10 mouse cellular contexts compared by ENCODE assay signal in the genomic region with DNA sequence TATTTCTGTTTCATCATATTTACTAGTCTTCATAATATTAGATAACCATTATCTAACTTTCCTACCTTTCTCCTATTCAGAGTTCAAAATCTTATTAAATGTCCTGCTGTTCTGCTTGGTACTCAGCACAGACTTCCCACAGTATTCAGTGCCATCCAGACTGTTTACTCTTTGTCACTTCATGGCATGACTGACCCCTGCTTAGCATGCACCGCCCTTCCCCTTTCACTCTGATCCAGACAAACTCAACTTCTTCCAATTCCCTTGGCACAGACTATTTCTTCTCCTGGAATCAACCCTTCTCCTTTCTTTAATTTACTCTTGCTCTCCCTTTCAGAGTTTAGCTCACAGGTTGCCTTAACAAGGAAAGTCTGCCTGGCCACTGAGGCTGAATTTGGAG.
"Had no signal": no experiment of that assay in that cellular context is flagged by ENCODE, and none has a peak within 500 bp of the region (broad histone marks: within the 10 kb centered on the region; RNA-seq: fewer than 3 reads in every experiment).

No protein-coding gene starts in this region.

- H3K4me3 ChIP-seq: kidney, embryonic 15.5 days; limb, embryonic 13.5 days; midbrain, embryonic 15.5 days had no signal

- H3K4me1 ChIP-seq: kidney, embryonic 15.5 days; limb, embryonic 13.5 days; midbrain, embryonic 15.5 days had no signal

- H3K27me3 ChIP-seq: kidney, embryonic 15.5 days; limb, embryonic 13.5 days; midbrain, embryonic 15.5 days had no signal

- H3K36me3 ChIP-seq: kidney, embryonic 15.5 days; limb, embryonic 13.5 days; midbrain, embryonic 15.5 days had no signal

- H3K9ac ChIP-seq: kidney, embryonic 15.5 days; limb, embryonic 13.5 days; liver, embryonic 14.5 days; midbrain, embryonic 15.5 days had no signal

- H3K9me3 ChIP-seq: kidney, embryonic 15.5 days; limb, embryonic 13.5 days; midbrain, embryonic 15.5 days had no signal

- ATAC-seq: midbrain, embryonic 15.5 days had no signal

- H3K4me2 ChIP-seq: kidney, embryonic 15.5 days; limb, embryonic 13.5 days; midbrain, embryonic 15.5 days had no signal

- DNase-seq: kidney, adult 2 months; kidney, postnatal 14 days; layer of hippocampus, postnatal 36 days; lung, adult 18-20 months; thymus, postnatal 4 days had no signal

- H3K27ac ChIP-seq: kidney, embryonic 15.5 days; limb, embryonic 13.5 days; liver, embryonic 14.5 days; midbrain, embryonic 15.5 days; stomach, postnatal 0 days had no signal
